Mouse (Mus musculus): ENCODE measurements around the gene Insm1.

DNA sequence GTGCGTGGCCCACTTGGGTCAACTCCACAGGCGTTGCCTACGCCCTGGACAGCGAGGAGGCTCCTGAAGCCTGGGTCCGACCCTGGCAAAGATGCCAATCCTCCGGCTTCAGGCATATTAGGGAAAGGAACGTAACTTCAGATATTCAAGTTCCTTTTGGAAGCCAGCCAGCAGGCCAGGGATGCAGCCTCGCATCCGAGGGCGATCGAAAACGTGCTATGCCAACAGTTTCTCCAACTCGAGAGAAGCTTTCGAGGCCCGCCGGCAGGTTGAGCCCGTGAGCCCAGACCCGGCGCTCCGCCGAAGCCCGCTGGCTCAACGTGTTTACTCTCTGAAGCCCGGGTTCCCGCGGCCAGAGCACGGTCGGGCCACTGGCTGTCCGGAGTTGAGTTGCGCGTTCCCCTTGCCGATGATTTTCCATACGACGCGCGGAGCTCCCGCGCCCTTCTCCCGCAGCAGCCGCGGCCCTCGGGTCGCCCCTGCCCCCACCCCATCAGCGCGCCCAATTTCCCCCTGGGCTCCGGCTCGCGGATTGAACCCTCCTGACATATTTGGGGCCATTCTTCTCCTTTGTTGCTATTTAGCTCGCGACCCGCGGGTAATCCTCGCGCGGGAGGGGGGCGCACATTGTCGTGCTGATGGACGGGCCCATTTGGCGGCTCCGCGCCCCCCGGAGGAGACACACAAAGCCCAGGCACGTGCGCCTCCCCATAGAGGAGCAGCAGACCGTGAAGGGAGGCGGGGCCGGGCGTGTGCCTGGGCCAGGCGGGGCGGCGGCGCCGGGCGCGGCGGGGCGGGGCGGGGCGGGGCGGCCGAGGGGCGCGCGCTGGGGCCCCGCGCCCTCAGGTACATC is at the start of gene Insm1:
- TF ChIP-seq CTCF (conservative IDR thresholded peaks at IDR 0.05; ENCODE audit: low read length) (no peak), NANOG (IDR thresholded peaks at IDR 0.05; ENCODE audit: borderline replicate concordance, low read length) (no peak), POU5F1 (IDR thresholded peaks at IDR 0.05; ENCODE audit: borderline replicate concordance, low read length) (no peak)
